In genomic region chr4:76948251-76948650, GRCm38 (mm10) we compare ENCODE assay signal across 8 mouse cellular contexts.
DNase-seq lines count a peak whose midpoint lies in the region; ATAC-seq and TF ChIP-seq lines count a peak whose summit lies in the region.

No protein-coding gene starts in this region.

- no peak overlapping the region for H3K4me3 ChIP-seq in heart, postnatal 0 days (ENCODE audit: low read depth, low read length)
- no peak overlapping the region for H3K4me3 ChIP-seq in heart, embryonic 12.5 days
- H3K4me3 ChIP-seq in stomach, postnatal 0 days (ENCODE audit: low read depth, low read length), result no peak overlapping the region

- peak; percentile 52 for TF ChIP-seq CTCF in heart, postnatal 0 days (IDR thresholded peaks at IDR 0.05; ENCODE audit: low read depth)
- TF ChIP-seq CTCF in stomach, postnatal 0 days (IDR thresholded peaks at IDR 0.05; ENCODE audit: low read depth), result peak; percentile 79

- no peak for ATAC-seq in heart, postnatal 0 days (ENCODE audit: insufficient read depth, low read depth)
- no peak for ATAC-seq in heart, embryonic 12.5 days (ENCODE audit: insufficient number of reproducible peaks, low FRiP score)
- ATAC-seq in stomach, postnatal 0 days (ENCODE audit: low FRiP score, low TSS enrichment), result no peak
- no peak for ATAC-seq in erythroblast, adult 5-6 weeks (replicated peaks; ENCODE audit: low FRiP score, poor library complexity, severe bottlenecking)

- no peak overlapping the region for H3K9ac ChIP-seq in heart, postnatal 0 days (replicated peaks; ENCODE audit: low read depth, low read length)
- no peak overlapping the region for H3K9ac ChIP-seq in heart, embryonic 12.5 days
- no peak overlapping the region for H3K9ac ChIP-seq in stomach, postnatal 0 days (ENCODE audit: low read length)

- no peak overlapping the region for H3K27ac ChIP-seq in heart, postnatal 0 days (ENCODE audit: low read depth)
- no peak overlapping the region for H3K27ac ChIP-seq in heart, embryonic 12.5 days (ENCODE audit: poor library complexity, severe bottlenecking)
- no peak overlapping the region for H3K27ac ChIP-seq in stomach, postnatal 0 days (replicated peaks)

- H3K27me3 ChIP-seq in heart, postnatal 0 days (ENCODE audit: control insufficient read depth, insufficient read depth, low read length), result no peaks in the 10 kb centered on the region
- H3K27me3 ChIP-seq in heart, embryonic 12.5 days (replicated peaks), result no peaks in the 10 kb centered on the region
- no peaks in the 10 kb centered on the region for H3K27me3 ChIP-seq in stomach, postnatal 0 days (ENCODE audit: control insufficient read depth, insufficient read depth, low read length)

- no peaks in the 10 kb centered on the region for H3K36me3 ChIP-seq in heart, postnatal 0 days (replicated peaks; ENCODE audit: control insufficient read depth, insufficient read depth, low read length)
- H3K36me3 ChIP-seq in heart, embryonic 12.5 days, result no peaks in the 10 kb centered on the region
- no peaks in the 10 kb centered on the region for H3K36me3 ChIP-seq in stomach, postnatal 0 days (ENCODE audit: control insufficient read depth, insufficient read depth, low read length)

- peak; percentile 9 for DNase-seq in heart, postnatal 0 days (ENCODE audit: low spot score)
- DNase-seq in testis, postnatal 10 days (ENCODE audit: low spot score), result peak; percentile 46
- no peak for DNase-seq in testis, postnatal 14 days (ENCODE audit: low spot score)
- DNase-seq in embryo, embryonic 10 days (ENCODE audit: low spot score), result peak; percentile 74
- peak; percentile 26 to 41 for DNase-seq in layer of hippocampus, postnatal 10 days (ENCODE audit: low spot score in 2 of 2)
- peak; percentile 16 for DNase-seq in stomach, postnatal 0 days (ENCODE audit: low spot score)

- TF ChIP-seq EP300 in heart, postnatal 0 days (IDR thresholded peaks at IDR 0.05; ENCODE audit: low read depth), result no peak
- no peak for TF ChIP-seq EP300 in stomach, postnatal 0 days (optimal IDR thresholded peaks at IDR 0.05)

- H3K9me3 ChIP-seq in heart, postnatal 0 days (replicated peaks; ENCODE audit: control insufficient read depth, low read length), result no peaks in the 10 kb centered on the region
- H3K9me3 ChIP-seq in heart, embryonic 12.5 days (replicated peaks), result no peaks in the 10 kb centered on the region
- H3K9me3 ChIP-seq in stomach, postnatal 0 days (ENCODE audit: control insufficient read depth, low read length), result no peaks in the 10 kb centered on the region

- H3K4me1 ChIP-seq in heart, postnatal 0 days (ENCODE audit: control insufficient read depth, insufficient read depth), result no peaks in the 10 kb centered on the region
- no peaks in the 10 kb centered on the region for H3K4me1 ChIP-seq in heart, embryonic 12.5 days (replicated peaks)
- no peaks in the 10 kb centered on the region for H3K4me1 ChIP-seq in stomach, postnatal 0 days (replicated peaks; ENCODE audit: control insufficient read depth, insufficient read depth)

- 39% methylated on average over 3 of the region's 3 CpGs for WGBS in heart, postnatal 0 days
- WGBS in heart, embryonic 12.5 days, result 41% methylated on average over 3 of the region's 3 CpGs
- 43% methylated on average over 3 of the region's 3 CpGs for WGBS in stomach, postnatal 0 days

- H3K4me2 ChIP-seq in heart, postnatal 0 days (ENCODE audit: low read depth, low read length), result no peak overlapping the region
- H3K4me2 ChIP-seq in heart, embryonic 12.5 days, result no peak overlapping the region
- H3K4me2 ChIP-seq in stomach, postnatal 0 days (replicated peaks; ENCODE audit: low read depth), result no peak overlapping the region
